Mouse (Mus musculus): ENCODE measurements around the gene Nif3l1. TPM values are rescaled to one million over a fixed set of nuclear protein-coding genes. Genes with fewer than 3 reads are reported as not detected.
A peak's percentile ranks its signal among the peaks of the same experiment; 100 is the strongest.

The Nif3l1 gene
- polyA plus RNA-seq, 1 experiment, result 43.0 TPM

DNA sequence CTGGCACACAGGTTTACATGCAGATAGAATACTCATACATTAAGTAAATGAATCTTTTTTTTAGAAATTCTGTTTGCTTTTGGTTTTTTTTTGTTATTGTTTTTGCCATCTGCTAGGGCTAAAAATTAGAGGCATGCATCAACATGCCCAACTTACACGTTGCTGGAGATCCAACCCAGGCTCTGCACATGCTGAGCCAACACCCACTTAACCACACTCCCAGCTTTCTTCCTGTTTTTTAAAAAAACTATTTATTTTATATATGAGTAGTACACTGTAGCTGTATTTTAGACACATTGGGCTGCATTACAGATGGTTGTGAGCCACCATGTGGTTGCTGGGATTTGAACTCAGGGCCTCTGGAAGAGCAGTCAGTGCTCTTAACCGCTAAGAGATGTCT lies 28.9 kb upstream of the Nif3l1 start:
- no peaks in the 10 kb centered on the region for H3K4me1 ChIP-seq (ENCODE audit: control insufficient read depth, insufficient read depth, low read length)
- no peak for TF ChIP-seq CTCF (IDR thresholded peaks at IDR 0.05; ENCODE audit: low read depth, low read length)
- no peak for TF ChIP-seq POLR2A (IDR thresholded peaks at IDR 0.05; ENCODE audit: insufficient read depth, low read length)
- TF ChIP-seq EP300 (IDR thresholded peaks at IDR 0.05; ENCODE audit: insufficient read depth, low read depth, low read length), result no peak
- peaks cover 90% of the 10 kb centered on the region for H3K36me3 ChIP-seq (ENCODE audit: control insufficient read depth, insufficient read depth, low read length, poor library complexity, severe bottlenecking)
- no peak overlapping the region for H3K27ac ChIP-seq (ENCODE audit: insufficient read depth, low read length)
- H3K27me3 ChIP-seq (ENCODE audit: control insufficient read depth, insufficient read depth, low read length, poor library complexity, severe bottlenecking), result no peaks in the 10 kb centered on the region
- H3K4me3 ChIP-seq (ENCODE audit: low read depth, low read length), result no peak overlapping the region
- H3K9me3 ChIP-seq (replicated peaks; ENCODE audit: control insufficient read depth, insufficient read depth, low read length, poor library complexity, severe bottlenecking), result no peaks in the 10 kb centered on the region
- no peak overlapping the region for H3K9ac ChIP-seq (ENCODE audit: low read depth, poor library complexity, severe bottlenecking)

DNA sequence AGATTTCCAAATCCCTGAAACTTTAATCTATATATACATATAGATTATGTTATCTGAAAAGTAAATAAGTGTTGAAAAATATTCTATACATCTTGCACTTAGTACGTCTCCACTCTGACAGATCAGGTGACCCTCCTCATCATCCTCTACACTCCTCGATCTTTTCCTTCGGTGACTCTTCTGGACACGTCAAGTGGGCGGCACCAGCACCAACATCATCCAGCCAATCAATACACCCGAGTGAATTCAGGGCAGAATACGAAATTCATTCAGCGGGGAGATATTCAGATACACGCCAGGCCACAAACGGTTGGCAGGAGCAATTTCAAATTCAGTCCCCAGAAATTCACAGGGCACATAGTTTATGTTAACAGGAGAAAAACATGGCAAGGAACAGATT lies 24.9 kb upstream of the Nif3l1 start:
- Histone ChIP-seq H3K36me3 (ENCODE audit: control insufficient read depth, insufficient read depth, low read length, poor library complexity, severe bottlenecking) (peaks cover 62% of the 10 kb centered on the region), H3K27ac (ENCODE audit: insufficient read depth, low read length) (no peak overlapping the region), H3K4me1 (ENCODE audit: control insufficient read depth, insufficient read depth, low read length) (no peaks in the 10 kb centered on the region), H3K27me3 (ENCODE audit: control insufficient read depth, insufficient read depth, low read length, poor library complexity, severe bottlenecking) (no peaks in the 10 kb centered on the region), H3K9me3 (replicated peaks; ENCODE audit: control insufficient read depth, insufficient read depth, low read length, poor library complexity, severe bottlenecking) (no peaks in the 10 kb centered on the region), H3K9ac (ENCODE audit: low read depth, poor library complexity, severe bottlenecking) (no peak overlapping the region), H3K4me3 (ENCODE audit: low read depth, low read length) (no peak overlapping the region)
- no peak for TF ChIP-seq CTCF (IDR thresholded peaks at IDR 0.05; ENCODE audit: low read depth, low read length)
- TF ChIP-seq POLR2A (IDR thresholded peaks at IDR 0.05; ENCODE audit: insufficient read depth, low read length), result no peak

DNA sequence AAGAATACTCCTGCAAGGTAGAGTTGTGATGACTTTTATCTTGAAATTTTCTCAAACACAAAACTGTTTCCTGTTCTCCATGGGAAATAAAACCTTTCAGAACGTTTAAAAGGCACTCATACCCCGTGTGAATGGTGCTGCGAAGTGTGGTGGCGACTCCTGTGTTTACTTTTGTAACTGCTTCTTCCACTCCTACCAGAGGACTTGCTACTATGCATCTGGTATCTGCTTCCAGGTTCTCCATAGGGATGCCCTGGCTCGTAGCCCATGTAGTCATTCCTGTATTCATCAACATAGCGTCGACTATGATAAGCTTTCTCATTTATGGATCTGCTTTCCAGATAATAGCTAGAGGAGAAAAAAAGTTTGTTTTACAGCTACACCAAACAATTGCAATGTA lies 24.0 kb upstream of the Nif3l1 start:
- Histone ChIP-seq H3K36me3 (ENCODE audit: control insufficient read depth, insufficient read depth, low read length, poor library complexity, severe bottlenecking) (peaks cover 54% of the 10 kb centered on the region), H3K4me3 (ENCODE audit: low read depth, low read length) (no peak overlapping the region), H3K27me3 (ENCODE audit: control insufficient read depth, insufficient read depth, low read length, poor library complexity, severe bottlenecking) (no peaks in the 10 kb centered on the region), H3K4me1 (ENCODE audit: control insufficient read depth, insufficient read depth, low read length) (no peaks in the 10 kb centered on the region), H3K9me3 (replicated peaks; ENCODE audit: control insufficient read depth, insufficient read depth, low read length, poor library complexity, severe bottlenecking) (no peaks in the 10 kb centered on the region), H3K9ac (ENCODE audit: low read depth, poor library complexity, severe bottlenecking) (no peak overlapping the region), H3K27ac (ENCODE audit: insufficient read depth, low read length) (no peak overlapping the region)
- no peak for TF ChIP-seq CTCF (IDR thresholded peaks at IDR 0.05; ENCODE audit: low read depth, low read length)
- no peak for TF ChIP-seq EP300 (IDR thresholded peaks at IDR 0.05; ENCODE audit: insufficient read depth, low read depth, low read length)
- no peak for TF ChIP-seq POLR2A (IDR thresholded peaks at IDR 0.05; ENCODE audit: insufficient read depth, low read length)

DNA sequence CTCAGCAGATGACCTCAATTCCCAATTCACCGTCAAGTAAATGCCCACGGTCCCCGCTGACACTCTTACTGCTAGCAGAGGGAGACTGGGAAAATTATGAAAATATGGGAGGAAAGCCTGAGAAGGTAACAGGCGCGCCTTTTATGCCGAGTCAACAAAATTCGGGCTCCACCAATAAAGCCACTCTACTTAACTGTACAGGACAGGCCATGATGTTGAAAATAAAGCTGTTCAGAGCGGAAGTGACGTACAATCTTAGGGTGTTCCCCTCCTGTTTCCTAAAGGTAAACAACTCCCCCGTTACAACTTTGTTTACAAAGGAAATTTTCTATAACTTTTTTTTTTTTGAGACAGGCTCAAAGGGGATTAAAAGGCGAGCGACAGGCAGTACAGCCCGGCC lies 22.1 kb upstream of the Nif3l1 start:
- Histone ChIP-seq H3K4me1 (ENCODE audit: control insufficient read depth, insufficient read depth, low read length) (no peaks in the 10 kb centered on the region), H3K9ac (ENCODE audit: low read depth, poor library complexity, severe bottlenecking) (peak overlapping the region; percentile 89), H3K27me3 (ENCODE audit: control insufficient read depth, insufficient read depth, low read length, poor library complexity, severe bottlenecking) (no peaks in the 10 kb centered on the region), H3K9me3 (replicated peaks; ENCODE audit: control insufficient read depth, insufficient read depth, low read length, poor library complexity, severe bottlenecking) (no peaks in the 10 kb centered on the region), H3K27ac (ENCODE audit: insufficient read depth, low read length) (peak overlapping the region; percentile 45), H3K36me3 (ENCODE audit: control insufficient read depth, insufficient read depth, low read length, poor library complexity, severe bottlenecking) (peaks cover 36% of the 10 kb centered on the region), H3K4me3 (ENCODE audit: low read depth, low read length) (peak overlapping the region; percentile 80)
- TF ChIP-seq POLR2A (IDR thresholded peaks at IDR 0.05; ENCODE audit: insufficient read depth, low read length), result no peak
- TF ChIP-seq CTCF (IDR thresholded peaks at IDR 0.05; ENCODE audit: low read depth, low read length), result no peak
- no peak for TF ChIP-seq EP300 (IDR thresholded peaks at IDR 0.05; ENCODE audit: insufficient read depth, low read depth, low read length)

DNA sequence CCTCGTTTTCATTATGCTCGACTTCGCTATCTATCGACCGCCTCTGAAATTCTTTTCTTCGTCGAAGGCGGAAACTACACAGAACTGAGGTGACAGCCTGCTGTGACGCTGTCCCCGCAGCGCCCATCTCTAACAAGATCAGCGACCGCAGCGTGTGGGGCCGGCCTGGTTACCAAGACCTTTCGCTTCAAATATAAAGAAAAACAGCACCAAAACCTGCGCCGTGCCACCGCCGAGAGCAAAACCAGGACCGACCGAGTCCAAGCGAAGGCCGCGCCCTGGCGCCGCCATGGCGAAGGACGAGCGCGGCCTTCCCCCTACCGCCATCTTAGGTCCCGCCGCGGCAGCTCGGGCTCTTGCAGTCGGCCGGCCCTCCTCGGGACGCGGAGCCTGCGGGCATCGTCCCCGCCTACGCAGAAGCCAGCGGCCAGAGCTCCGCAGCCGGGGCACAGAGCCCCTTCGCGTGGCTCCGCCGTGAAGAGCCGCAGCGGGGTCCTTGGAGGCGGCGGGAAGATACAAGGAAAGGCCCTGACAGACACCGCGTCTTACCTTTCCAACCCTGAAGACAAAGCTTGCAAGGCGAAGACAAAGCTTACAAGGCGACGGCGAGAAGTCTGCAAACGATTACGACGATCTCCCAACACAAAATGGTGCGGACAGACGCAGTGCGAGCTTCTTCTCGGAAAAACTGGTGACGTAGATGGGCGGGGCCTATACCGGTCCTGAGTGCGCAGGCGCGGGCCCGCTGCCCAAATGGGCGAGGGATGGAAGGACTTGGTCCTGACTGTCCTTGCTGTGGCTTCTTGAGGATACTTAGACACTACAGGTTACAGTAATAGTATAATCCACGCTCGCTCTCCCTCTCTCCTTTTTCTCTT lies 21.3 kb upstream of the Nif3l1 start, which contains the start of gene Clk1:
TSS of gene Clk1 (minus strand) at position 696 of the 878 bp plus-strand sequence.
- Histone ChIP-seq H3K4me3 (ENCODE audit: low read depth, low read length) (peak within 1 kb of the TSS; percentile 80), H3K9me3 (replicated peaks; ENCODE audit: control insufficient read depth, insufficient read depth, low read length, poor library complexity, severe bottlenecking) (no peaks in the 10 kb centered on the region), H3K9ac (ENCODE audit: low read depth, poor library complexity, severe bottlenecking) (peak within 1 kb of the TSS; percentile 89), H3K27me3 (ENCODE audit: control insufficient read depth, insufficient read depth, low read length, poor library complexity, severe bottlenecking) (no peaks in the 10 kb centered on the region), H3K4me1 (ENCODE audit: control insufficient read depth, insufficient read depth, low read length) (no peaks in the 10 kb centered on the region), H3K36me3 (ENCODE audit: control insufficient read depth, insufficient read depth, low read length, poor library complexity, severe bottlenecking) (peaks cover 29% of the 10 kb centered on the region), H3K27ac (ENCODE audit: insufficient read depth, low read length) (peak within 1 kb of the TSS; percentile 85)
- TF ChIP-seq EP300 (IDR thresholded peaks at IDR 0.05; ENCODE audit: insufficient read depth, low read depth, low read length) (no peak), POLR2A (IDR thresholded peaks at IDR 0.05; ENCODE audit: insufficient read depth, low read length) (peak; percentile 95)

DNA sequence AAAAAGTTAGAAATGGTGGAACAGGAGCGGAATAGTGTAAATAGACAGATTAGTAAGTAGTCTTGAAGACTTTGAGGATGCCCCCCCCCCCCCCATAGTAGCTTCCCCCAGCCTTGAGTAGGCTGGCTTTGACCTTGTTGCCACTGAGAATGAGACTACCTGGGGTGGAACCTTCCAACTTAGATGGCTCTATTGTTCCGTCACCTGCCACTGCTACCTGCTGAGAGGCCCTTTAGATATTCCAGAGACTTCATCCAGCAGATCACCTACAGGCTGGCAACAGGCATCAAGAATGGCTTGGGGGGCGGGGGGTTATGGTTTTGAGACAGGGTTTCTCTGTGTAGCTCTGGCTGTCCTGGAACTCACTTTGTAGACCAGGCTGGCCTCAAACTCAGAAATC lies 20.4 kb upstream of the Nif3l1 start:
- peak overlapping the region; percentile 85; the same call in 1 of the 2 replicates for H3K27ac ChIP-seq (ENCODE audit: insufficient read depth, low read length)
- H3K27me3 ChIP-seq (ENCODE audit: control insufficient read depth, insufficient read depth, low read length, poor library complexity, severe bottlenecking), result no peaks in the 10 kb centered on the region
- no peaks in the 10 kb centered on the region for H3K4me1 ChIP-seq (ENCODE audit: control insufficient read depth, insufficient read depth, low read length)
- H3K9me3 ChIP-seq (replicated peaks; ENCODE audit: control insufficient read depth, insufficient read depth, low read length, poor library complexity, severe bottlenecking), result no peaks in the 10 kb centered on the region
- TF ChIP-seq EP300 (IDR thresholded peaks at IDR 0.05; ENCODE audit: insufficient read depth, low read depth, low read length) (peak; percentile 80), CTCF (IDR thresholded peaks at IDR 0.05; ENCODE audit: low read depth, low read length) (no peak)
- H3K36me3 ChIP-seq (ENCODE audit: control insufficient read depth, insufficient read depth, low read length, poor library complexity, severe bottlenecking), result peaks cover 20% of the 10 kb centered on the region
- H3K4me3 ChIP-seq (ENCODE audit: low read depth, low read length), result no peak overlapping the region
- peak overlapping the region; percentile 89; the same call in 1 of the 2 replicates for H3K9ac ChIP-seq (ENCODE audit: low read depth, poor library complexity, severe bottlenecking)
